Mouse (Mus musculus) kidney, adult 18-20 months (tissue): ENCODE results near the gene Tbx4.

ENCODE experiments used
- DNase-seq: peaks from one replicate; pipeline ENCODE4 v3.0.0; 2021

The Tbx4 gene

DNA sequence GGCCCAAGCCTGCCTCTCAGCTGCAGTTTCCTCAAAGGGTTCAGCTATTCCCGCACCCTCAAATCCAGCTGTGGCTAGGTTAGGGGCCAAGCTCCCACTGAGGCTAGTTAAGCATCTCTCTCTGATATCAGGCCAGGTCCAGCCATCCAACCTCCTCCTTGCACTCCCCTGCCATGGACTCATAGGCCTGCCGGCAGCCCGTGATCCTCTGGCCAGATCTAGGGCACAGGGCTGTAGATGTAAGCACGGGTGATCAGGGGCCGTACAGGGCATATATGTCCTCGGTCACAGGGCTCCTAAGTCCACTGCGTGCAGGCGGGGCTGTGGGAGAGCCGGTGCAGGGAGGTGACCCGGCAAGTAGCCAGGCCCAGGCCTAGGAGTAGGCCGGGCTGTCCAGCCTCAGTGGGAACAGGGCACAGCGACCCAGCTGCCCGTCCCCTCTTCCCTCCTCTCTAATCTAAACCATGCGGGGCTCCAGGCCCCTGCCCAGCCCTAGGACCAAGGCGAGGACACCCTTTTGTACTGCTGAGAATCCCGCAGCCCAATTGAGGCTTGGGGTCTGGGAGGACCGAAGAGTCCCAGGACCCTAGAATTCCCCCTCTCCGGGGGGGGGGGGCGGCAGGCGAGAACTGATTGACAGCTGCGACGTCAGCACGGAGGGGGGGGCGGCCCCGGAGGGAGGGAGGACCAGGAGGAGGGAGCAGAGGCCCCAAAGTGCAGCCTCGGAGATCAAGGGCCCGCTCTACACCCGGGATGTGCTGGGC is at the start of gene Tbx4:
Gene Tbx4 (plus strand): TSS at position 758 of the 764 bp plus-strand sequence.
- no peak for DNase-seq

DNA sequence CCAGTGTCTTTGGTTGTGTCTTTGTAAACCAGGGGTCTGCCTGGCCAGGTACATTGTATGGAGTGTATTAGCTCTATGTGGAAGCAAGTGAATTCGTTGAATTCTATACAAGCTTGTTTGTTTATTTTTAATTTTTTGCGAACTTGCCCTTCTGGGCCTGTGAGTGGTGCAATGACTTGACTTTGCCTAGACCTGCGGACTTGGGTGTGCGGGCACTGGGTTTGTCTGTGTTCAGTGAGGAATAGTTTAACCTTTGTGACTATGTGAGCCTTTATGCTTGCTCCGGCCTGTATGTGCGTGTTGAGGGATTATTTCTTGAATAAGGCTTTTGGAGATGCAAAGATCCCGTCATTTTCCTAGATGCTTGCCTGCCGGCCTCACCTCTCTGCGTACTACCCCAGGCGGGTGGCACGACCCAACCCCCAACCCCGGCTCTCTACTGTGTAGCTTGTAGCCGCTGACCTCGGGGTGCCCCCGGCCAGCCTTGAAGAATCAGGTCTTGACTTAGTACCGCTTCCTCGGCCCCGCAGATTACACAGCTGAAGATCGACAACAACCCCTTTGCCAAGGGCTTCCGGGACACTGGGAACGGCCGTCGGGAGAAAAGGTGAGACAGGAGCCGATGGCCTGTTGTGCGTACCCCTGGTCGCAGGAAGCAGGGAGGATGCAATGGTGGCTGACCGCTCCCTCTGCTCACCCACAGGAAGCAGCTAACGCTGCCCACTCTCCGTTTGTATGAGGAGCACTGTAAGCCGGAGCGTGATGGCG is 49.5 kb upstream of the Tbx4 start:
- peak; percentile 55 for DNase-seq

DNA sequence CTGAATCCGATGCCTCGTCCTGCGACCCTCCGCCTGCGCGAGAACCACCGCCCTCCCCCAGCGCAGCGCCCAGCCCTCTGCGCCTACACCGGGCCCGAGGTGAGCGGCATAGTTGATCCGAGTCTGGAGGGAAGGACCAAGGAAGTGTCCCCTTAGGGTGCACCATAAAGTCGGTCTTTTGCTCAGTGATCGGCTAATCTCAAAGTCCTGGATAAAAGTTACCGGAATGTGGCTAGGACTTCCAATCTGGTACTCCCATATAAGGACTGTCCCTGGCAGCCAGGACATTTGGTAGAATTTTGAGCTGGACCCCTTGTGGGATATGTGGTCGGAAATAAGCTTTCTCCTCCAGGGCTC is 49.0 kb upstream of the Tbx4 start:
- no peak for DNase-seq

DNA sequence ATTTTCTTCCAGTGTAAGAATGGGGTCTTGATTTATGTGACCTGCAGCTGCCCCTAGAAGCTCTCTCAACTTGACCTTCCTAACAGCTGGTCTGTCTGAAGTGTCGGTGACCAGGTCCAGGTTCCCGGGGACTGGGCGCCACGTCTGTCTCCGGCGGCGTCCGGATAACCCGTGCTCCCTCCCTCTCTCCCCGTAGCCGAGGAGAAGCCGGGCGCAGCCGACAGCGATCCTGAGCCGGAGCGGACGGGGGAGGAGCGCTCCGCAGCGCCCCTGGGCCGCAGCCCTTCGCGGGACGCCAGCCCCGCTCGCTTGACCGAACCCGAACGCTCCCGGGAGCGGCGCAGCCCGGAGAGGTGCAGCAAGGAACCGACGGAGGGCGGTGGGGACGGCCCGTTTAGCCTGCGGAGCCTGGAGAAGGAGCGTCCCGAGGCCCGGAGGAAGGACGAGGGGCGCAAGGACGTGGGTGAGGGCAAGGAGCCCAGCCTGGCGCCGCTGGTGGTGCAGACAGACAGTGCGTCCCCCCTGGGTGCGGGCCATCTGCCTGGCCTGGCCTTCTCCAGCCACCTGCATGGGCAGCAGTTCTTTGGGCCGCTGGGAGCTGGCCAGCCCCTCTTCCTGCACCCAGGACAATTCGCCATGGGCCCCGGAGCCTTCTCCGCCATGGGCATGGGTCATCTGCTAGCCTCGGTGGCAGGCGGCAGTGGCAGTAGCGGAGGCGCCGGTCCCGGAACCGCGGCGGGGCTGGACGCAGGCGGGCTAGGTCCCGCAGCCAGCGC is 48.4 kb upstream of the Tbx4 start:
- peak; percentile 50 for DNase-seq

- peak; percentile 25 for DNase-seq
Measured at GRCm38 (mm10) chr11:85838424-85839257, 47.6 kb upstream of the Tbx4 start.

- no peak for DNase-seq
Measured at GRCm38 (mm10) chr11:85839258-85840030, 46.8 kb upstream of the Tbx4 start.

GRCm38 (mm10) chr11:85840031-85840802 is 46.0 kb upstream of the Tbx4 start:
- peak; percentile 43 for DNase-seq

DNA sequence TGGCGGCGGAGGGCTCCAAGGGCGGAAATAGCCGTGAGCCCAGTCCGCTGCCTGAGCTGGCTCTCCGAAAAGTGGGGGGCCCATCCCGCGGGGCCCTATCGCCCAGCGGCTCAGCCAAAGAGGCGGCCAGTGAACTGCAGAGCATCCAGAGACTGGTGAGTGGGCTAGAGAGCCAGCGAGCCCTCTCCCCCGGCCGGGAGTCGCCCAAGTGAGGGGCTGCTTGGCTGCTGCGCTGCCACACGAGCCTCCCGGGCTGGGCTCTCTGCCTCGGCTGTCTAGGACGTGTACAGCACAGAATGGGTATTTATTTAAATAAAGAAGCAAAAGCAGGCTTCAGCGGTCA is 45.4 kb upstream of the Tbx4 start:
- DNase-seq = no peak

DNA sequence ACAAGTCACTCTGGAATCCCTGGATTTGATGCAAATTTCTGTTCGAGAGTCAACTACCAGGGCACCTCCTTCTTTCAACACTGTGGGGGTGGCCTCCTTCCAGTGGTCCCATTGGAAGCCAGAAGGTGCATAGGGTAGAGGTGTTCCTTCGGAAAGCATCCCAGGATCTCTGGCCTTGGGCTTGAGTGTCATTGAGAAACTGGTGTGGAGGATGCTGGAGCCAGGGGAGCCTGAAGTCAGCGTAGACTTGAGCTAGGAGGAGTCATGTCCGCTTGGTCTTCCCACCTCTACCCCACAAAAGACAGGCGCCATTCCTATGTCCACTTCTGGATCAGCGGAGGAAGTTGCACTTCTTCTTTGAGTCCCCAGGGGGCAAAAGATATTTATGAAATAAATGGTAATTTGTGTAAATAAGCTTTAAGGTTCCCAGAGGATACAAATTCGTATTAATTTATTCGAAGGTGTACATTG is 45.0 kb upstream of the Tbx4 start:
- DNase-seq = peak; percentile 36

DNA sequence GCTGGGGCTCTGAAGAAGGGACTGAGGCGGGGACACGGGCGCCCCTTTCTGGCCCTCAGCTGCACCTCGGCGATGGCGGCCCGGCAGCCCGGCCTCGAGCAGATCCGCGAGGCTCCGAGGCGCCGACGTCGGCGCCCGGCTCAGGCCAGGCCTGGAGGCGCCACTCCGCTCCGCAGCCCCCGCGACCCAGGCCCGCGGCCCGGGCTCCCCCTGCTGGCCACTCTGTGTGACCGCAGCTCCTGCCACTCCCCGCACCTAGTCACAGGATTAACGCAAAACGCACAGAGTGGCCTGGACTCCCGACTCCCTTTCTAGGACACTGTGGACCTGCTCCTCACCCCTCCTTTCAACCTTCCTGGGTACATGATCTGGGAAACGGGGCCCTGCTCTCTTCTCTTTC is 44.2 kb upstream of the Tbx4 start:
- peak; percentile 76 for DNase-seq

GRCm38 (mm10) chr11:85842596-85843346 is 43.5 kb upstream of the Tbx4 start:
- no peak for DNase-seq

DNA sequence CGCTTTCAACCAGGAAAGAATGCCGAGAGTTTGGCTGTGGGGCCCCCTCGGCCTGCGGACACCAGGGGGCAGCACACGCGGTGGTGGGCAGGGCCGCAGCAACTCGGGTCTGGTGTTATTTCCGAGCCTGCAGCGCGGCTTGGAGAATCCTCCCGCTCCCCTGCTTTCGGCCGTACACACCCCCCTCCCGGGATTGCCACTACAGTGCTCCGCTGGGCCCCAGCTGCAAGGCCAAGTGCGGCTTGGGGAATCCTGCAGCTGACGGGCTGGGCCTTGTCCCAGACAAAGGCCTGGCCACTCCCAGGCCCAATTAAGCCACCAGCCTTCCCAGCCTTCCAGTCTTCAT is 42.9 kb upstream of the Tbx4 start:
- peak; percentile 85 for DNase-seq

GRCm38 (mm10) chr11:85844144-85844965 is 41.9 kb upstream of the Tbx4 start:
- DNase-seq = peak; percentile 92

GRCm38 (mm10) chr11:85844971-85845370 is 41.3 kb upstream of the Tbx4 start:
- no peak for DNase-seq

DNA sequence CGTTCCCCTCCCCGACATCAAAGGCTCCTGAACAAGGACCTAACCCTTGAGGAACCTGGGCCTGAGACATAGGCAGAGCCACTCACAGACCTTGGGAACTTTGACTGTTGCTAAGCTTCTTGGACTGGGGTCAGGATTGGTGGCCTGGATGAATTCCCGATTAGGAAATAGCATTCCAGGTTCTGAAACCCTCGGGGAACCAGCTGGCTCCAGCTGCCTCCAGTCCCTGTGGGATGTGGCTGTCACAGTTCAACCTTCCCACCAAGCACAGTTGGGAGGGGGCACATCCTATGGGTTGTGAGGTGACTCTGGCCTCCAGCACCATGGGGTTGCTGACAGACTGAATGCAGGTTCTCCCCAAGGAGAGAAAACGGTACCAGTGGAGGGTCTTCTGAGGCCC is 40.3 kb upstream of the Tbx4 start:
- peak; percentile 71 for DNase-seq

- peak; percentile 58 for DNase-seq
Measured at GRCm38 (mm10) chr11:85846509-85846908, 39.7 kb upstream of the Tbx4 start.

DNA sequence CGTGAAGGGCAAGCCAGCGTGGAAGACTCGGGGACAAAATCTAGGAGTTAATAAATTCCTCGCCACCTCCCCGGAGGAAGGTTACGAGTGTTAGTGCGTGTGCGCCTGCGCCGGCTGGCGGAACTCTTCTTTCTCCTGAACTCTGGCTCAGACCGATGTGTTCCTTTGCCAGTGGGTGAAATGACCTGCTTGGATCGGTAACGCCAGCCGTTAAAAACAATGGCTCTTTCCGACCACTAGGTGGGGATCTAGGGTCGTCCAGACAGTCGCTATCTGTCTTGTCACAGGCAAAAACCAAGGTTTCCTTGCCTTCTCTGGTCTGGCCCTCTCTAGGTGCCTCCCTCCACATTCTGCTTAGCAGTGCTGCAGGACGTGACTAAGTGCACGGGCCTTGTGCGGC is 37.2 kb upstream of the Tbx4 start:
- DNase-seq = peak; percentile 68

- DNase-seq = no peak
Measured at GRCm38 (mm10) chr11:85850233-85850632, 36.0 kb upstream of the Tbx4 start, which contains the start of gene Gm11444. Gene Gm11444, minus strand, starts transcription at chr11:85850333.

GRCm38 (mm10) chr11:85850758-85851157 is 35.5 kb upstream of the Tbx4 start:
- DNase-seq = no peak
